Mouse (Mus musculus): ENCODE results near the gene Slc2a10. TPM values are rescaled to one million over a fixed set of nuclear protein-coding genes. Genes with fewer than 3 reads are reported as not detected.
"Not testable (repeated sequence)": the region's sequence is repeated elsewhere in the genome, so short reads cannot be mapped to it uniquely, and the experiment has no call there.

Slc2a10 gene
- polyA plus RNA-seq, 1 experiment from 2014 or later: 3.9 TPM

- Histone ChIP-seq H3K27me3 (ENCODE audit: control insufficient read depth, insufficient read depth, low read length) (0 out of 2 replicates have a peak, but pooled peaks cover 2% of the 10 kb centered on the region), H3K4me3 (ENCODE audit: low read depth, low read length) (no peak overlapping the region), H3K36me3 (ENCODE audit: control insufficient read depth, insufficient read depth, low read length) (no peaks in the 10 kb centered on the region), H3K9ac (ENCODE audit: low read length) (no peak overlapping the region), H3K4me2 (ENCODE audit: low read depth, severe bottlenecking) (no peak overlapping the region), H3K9me3 (ENCODE audit: control insufficient read depth, low read length) (no peaks in the 10 kb centered on the region), H3K27ac (replicated peaks; ENCODE audit: low read depth, low read length) (no peak overlapping the region), H3K4me1 (ENCODE audit: control insufficient read depth, insufficient read depth, low read length) (peaks cover 5% of the 10 kb centered on the region; the same call in 1 of the 2 replicates)
- DNase-seq (ENCODE audit: low spot score) (no peak), ATAC-seq (ENCODE audit: insufficient number of reproducible peaks, low FRiP score, low TSS enrichment, low read depth) (no peak)
- 51% methylated on average over 13 of the region's 13 CpGs for WGBS
Observed at GRCm38 (mm10) chr2:165542939-165543669, 39.5 kb downstream of the Slc2a10 start.

DNA sequence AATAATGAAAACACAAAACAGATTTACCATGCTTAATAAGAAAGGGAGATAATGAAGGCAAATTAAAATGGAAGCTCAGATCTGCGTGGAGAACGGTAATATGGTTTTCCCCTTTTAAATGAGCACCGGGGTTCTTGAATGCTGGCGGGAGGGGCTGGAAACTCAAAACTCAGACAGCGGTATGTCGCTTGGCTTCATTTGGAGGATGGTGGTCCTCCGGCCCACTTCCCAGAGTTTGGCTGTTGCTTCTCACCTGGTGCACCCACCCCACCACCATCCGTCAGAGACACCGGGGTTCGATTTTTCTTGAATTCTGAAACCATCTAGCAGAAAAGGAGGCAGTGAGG lies 40.1 kb downstream of the Slc2a10 start:
- no peak for ATAC-seq (ENCODE audit: insufficient number of reproducible peaks, low FRiP score, low TSS enrichment, low read depth)
- Histone ChIP-seq H3K4me3 (ENCODE audit: low read depth, low read length) (no peak overlapping the region), H3K4me1 (ENCODE audit: control insufficient read depth, insufficient read depth, low read length) (peaks cover 5% of the 10 kb centered on the region; the same call in 1 of the 2 replicates), H3K36me3 (ENCODE audit: control insufficient read depth, insufficient read depth, low read length) (no peaks in the 10 kb centered on the region), H3K9me3 (ENCODE audit: control insufficient read depth, low read length) (no peaks in the 10 kb centered on the region), H3K27ac (replicated peaks; ENCODE audit: low read depth, low read length) (no peak overlapping the region), H3K9ac (ENCODE audit: low read length) (no peak overlapping the region), H3K4me2 (ENCODE audit: low read depth, severe bottlenecking) (no peak overlapping the region), H3K27me3 (ENCODE audit: control insufficient read depth, insufficient read depth, low read length) (0 out of 2 replicates have a peak, but pooled peaks cover 2% of the 10 kb centered on the region)
- WGBS: 86% methylated on average over 10 of the region's 10 CpGs
- DNase-seq (ENCODE audit: low spot score): no peak

- Histone ChIP-seq H3K27me3 (ENCODE audit: control insufficient read depth, insufficient read depth, low read length) (no peaks in the 10 kb centered on the region), H3K4me1 (ENCODE audit: control insufficient read depth, insufficient read depth, low read length) (peaks cover 3% of the 10 kb centered on the region; the same call in 1 of the 2 replicates), H3K9me3 (ENCODE audit: control insufficient read depth, low read length) (no peaks in the 10 kb centered on the region), H3K4me2 (ENCODE audit: low read depth, severe bottlenecking) (no peak overlapping the region), H3K27ac (replicated peaks; ENCODE audit: low read depth, low read length) (no peak overlapping the region), H3K36me3 (ENCODE audit: control insufficient read depth, insufficient read depth, low read length) (no peaks in the 10 kb centered on the region), H3K9ac (ENCODE audit: low read length) (no peak overlapping the region), H3K4me3 (ENCODE audit: low read depth, low read length) (no peak overlapping the region)
- ATAC-seq (ENCODE audit: insufficient number of reproducible peaks, low FRiP score, low TSS enrichment, low read depth) (no peak), DNase-seq (ENCODE audit: low spot score) (no peak)
- 89% methylated on average over 2 of the region's 2 CpGs for WGBS
Observed at GRCm38 (mm10) chr2:165545687-165546086, 42.1 kb downstream of the Slc2a10 start.

- ATAC-seq (ENCODE audit: insufficient number of reproducible peaks, low FRiP score, low TSS enrichment, low read depth) (no peak), DNase-seq (ENCODE audit: low spot score) (no peak)
- Histone ChIP-seq H3K4me1 (ENCODE audit: control insufficient read depth, insufficient read depth, low read length) (peaks cover 3% of the 10 kb centered on the region; the same call in 1 of the 2 replicates), H3K27me3 (ENCODE audit: control insufficient read depth, insufficient read depth, low read length) (no peaks in the 10 kb centered on the region), H3K36me3 (ENCODE audit: control insufficient read depth, insufficient read depth, low read length) (no peaks in the 10 kb centered on the region), H3K9ac (ENCODE audit: low read length) (no peak overlapping the region), H3K9me3 (ENCODE audit: control insufficient read depth, low read length) (no peaks in the 10 kb centered on the region), H3K4me3 (ENCODE audit: low read depth, low read length) (no peak overlapping the region), H3K27ac (replicated peaks; ENCODE audit: low read depth, low read length) (no peak overlapping the region), H3K4me2 (ENCODE audit: low read depth, severe bottlenecking) (no peak overlapping the region)
- 55% methylated on average over 8 of the region's 8 CpGs for WGBS
Observed at GRCm38 (mm10) chr2:165546341-165546740, 42.8 kb downstream of the Slc2a10 start.

- no peak for ATAC-seq (ENCODE audit: insufficient number of reproducible peaks, low FRiP score, low TSS enrichment, low read depth)
- Histone ChIP-seq H3K9ac (ENCODE audit: low read length) (no peak overlapping the region), H3K4me1 (ENCODE audit: control insufficient read depth, insufficient read depth, low read length) (peaks cover 3% of the 10 kb centered on the region; the same call in 1 of the 2 replicates), H3K4me3 (ENCODE audit: low read depth, low read length) (no peak overlapping the region), H3K27ac (replicated peaks; ENCODE audit: low read depth, low read length) (no peak overlapping the region), H3K36me3 (ENCODE audit: control insufficient read depth, insufficient read depth, low read length) (no peaks in the 10 kb centered on the region), H3K4me2 (ENCODE audit: low read depth, severe bottlenecking) (no peak overlapping the region), H3K9me3 (ENCODE audit: control insufficient read depth, low read length) (no peaks in the 10 kb centered on the region), H3K27me3 (ENCODE audit: control insufficient read depth, insufficient read depth, low read length) (no peaks in the 10 kb centered on the region)
- DNase-seq (ENCODE audit: low spot score): peak; percentile 75
- WGBS: 55% methylated on average over 9 of the region's 9 CpGs
Observed at GRCm38 (mm10) chr2:165547410-165547809, 43.8 kb downstream of the Slc2a10 start.

- Histone ChIP-seq H3K4me2 (ENCODE audit: low read depth, severe bottlenecking) (no peak overlapping the region), H3K27ac (replicated peaks; ENCODE audit: low read depth, low read length) (no peak overlapping the region), H3K9me3 (ENCODE audit: control insufficient read depth, low read length) (no peaks in the 10 kb centered on the region), H3K4me1 (ENCODE audit: control insufficient read depth, insufficient read depth, low read length) (peaks cover 3% of the 10 kb centered on the region; the same call in 1 of the 2 replicates), H3K4me3 (ENCODE audit: low read depth, low read length) (no peak overlapping the region), H3K9ac (ENCODE audit: low read length) (no peak overlapping the region), H3K27me3 (ENCODE audit: control insufficient read depth, insufficient read depth, low read length) (no peaks in the 10 kb centered on the region), H3K36me3 (ENCODE audit: control insufficient read depth, insufficient read depth, low read length) (no peaks in the 10 kb centered on the region)
- WGBS: 73% methylated on average over 6 of the region's 6 CpGs
- ATAC-seq (ENCODE audit: insufficient number of reproducible peaks, low FRiP score, low TSS enrichment, low read depth) (no peak), DNase-seq (ENCODE audit: low spot score) (no peak)
Observed at GRCm38 (mm10) chr2:165548627-165549026, 45.0 kb downstream of the Slc2a10 start.

GRCm38 (mm10) chr2:165550410-165550809 lies 46.8 kb downstream of the Slc2a10 start:
- H3K4me2 ChIP-seq (ENCODE audit: low read depth, severe bottlenecking); ATAC-seq (ENCODE audit: insufficient number of reproducible peaks, low FRiP score, low TSS enrichment, low read depth): not testable (repeated sequence)
- WGBS: 79% methylated on average over 7 of the region's 7 CpGs

DNA sequence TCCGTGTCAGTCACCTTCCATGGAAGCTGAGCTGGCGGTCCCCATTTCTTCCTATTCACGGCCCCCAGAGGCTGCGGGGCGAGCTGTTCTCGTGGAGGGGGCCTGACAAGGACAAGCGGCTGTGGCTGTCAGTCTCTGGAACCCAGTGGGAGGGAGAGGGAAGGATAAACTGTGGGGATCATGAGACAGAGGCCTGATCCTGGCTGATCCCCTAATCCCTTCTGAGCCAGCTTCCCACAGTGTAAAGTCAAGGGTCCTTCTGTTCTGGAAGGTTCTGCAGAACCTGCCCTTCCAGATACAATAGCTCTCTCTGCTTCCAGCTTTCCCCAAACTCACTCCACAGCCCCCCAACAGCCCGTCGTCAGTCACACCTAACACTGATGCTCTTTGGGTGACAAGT lies 50.5 kb downstream of the Slc2a10 start:
- Histone ChIP-seq H3K9me3 (ENCODE audit: control insufficient read depth, low read length) (no peaks in the 10 kb centered on the region), H3K27me3 (ENCODE audit: control insufficient read depth, insufficient read depth, low read length) (no peaks in the 10 kb centered on the region), H3K36me3 (ENCODE audit: control insufficient read depth, insufficient read depth, low read length) (no peaks in the 10 kb centered on the region), H3K4me2 (ENCODE audit: low read depth, severe bottlenecking) (no peak overlapping the region), H3K9ac (ENCODE audit: low read length) (no peak overlapping the region), H3K27ac (replicated peaks; ENCODE audit: low read depth, low read length) (no peak overlapping the region), H3K4me3 (ENCODE audit: low read depth, low read length) (no peak overlapping the region), H3K4me1 (ENCODE audit: control insufficient read depth, insufficient read depth, low read length) (no peaks in the 10 kb centered on the region)
- 77% methylated on average over 9 of the region's 9 CpGs for WGBS
- ATAC-seq (ENCODE audit: insufficient number of reproducible peaks, low FRiP score, low TSS enrichment, low read depth): no peak
- DNase-seq (ENCODE audit: low spot score): no peak

More at GRCm38 (mm10) chr2:165550410-165550809, 46.8 kb downstream of the Slc2a10 start:
- DNase-seq (ENCODE audit: low spot score); H3K9me3 ChIP-seq (ENCODE audit: control insufficient read depth, low read length); H3K27me3 ChIP-seq (ENCODE audit: control insufficient read depth, insufficient read depth, low read length); H3K9ac ChIP-seq (ENCODE audit: low read length); H3K36me3 ChIP-seq (ENCODE audit: control insufficient read depth, insufficient read depth, low read length); H3K4me1 ChIP-seq (ENCODE audit: control insufficient read depth, insufficient read depth, low read length); H3K27ac ChIP-seq (replicated peaks; ENCODE audit: low read depth, low read length); H3K4me3 ChIP-seq (ENCODE audit: low read depth, low read length): not testable (repeated sequence)

Measured in limb, embryonic 11.5 days (tissue).